Mouse (Mus musculus): ENCODE data around the gene Preb.
A peak's percentile ranks its signal among the peaks of the same experiment; 100 is the strongest.

Gene Preb

GRCm38 (mm10) chr5:30921256-30922033 is 38.7 kb downstream of the Preb start, which contains the start of gene Khk:
Gene Khk (plus strand): TSS chr5:30921431.
- peak; percentile 95 for DNase-seq (ENCODE audit: low spot score)

- DNase-seq (ENCODE audit: low spot score): no peak
Observed at GRCm38 (mm10) chr5:30920621-30921020, 39.5 kb downstream of the Preb start.

- DNase-seq (ENCODE audit: low spot score): no peak
Observed at GRCm38 (mm10) chr5:30919831-30920614, 40.1 kb downstream of the Preb start.

- DNase-seq (ENCODE audit: low spot score): no peak
Observed at GRCm38 (mm10) chr5:30918691-30919090, 41.5 kb downstream of the Preb start.

GRCm38 (mm10) chr5:30917891-30918670 is 42.1 kb downstream of the Preb start:
- no peak for DNase-seq (ENCODE audit: low spot score)

- no peak for DNase-seq (ENCODE audit: low spot score)
Observed at GRCm38 (mm10) chr5:30917348-30917747, 42.8 kb downstream of the Preb start.

- no peak for DNase-seq (ENCODE audit: low spot score)
Observed at GRCm38 (mm10) chr5:30916841-30917240, 43.3 kb downstream of the Preb start.

GRCm38 (mm10) chr5:30915974-30916433 is 44.2 kb downstream of the Preb start:
- DNase-seq (ENCODE audit: low spot score): peak; percentile 64

GRCm38 (mm10) chr5:30915456-30915855 is 44.7 kb downstream of the Preb start:
- DNase-seq (ENCODE audit: low spot score): no peak

GRCm38 (mm10) chr5:30914849-30915248 is 45.3 kb downstream of the Preb start:
- DNase-seq (ENCODE audit: low spot score): no peak

GRCm38 (mm10) chr5:30914101-30914635 is 46.0 kb downstream of the Preb start:
- DNase-seq (ENCODE audit: low spot score): no peak

- DNase-seq (ENCODE audit: low spot score): no peak
Observed at GRCm38 (mm10) chr5:30913060-30913841, 46.9 kb downstream of the Preb start, which contains the start of gene Emilin1. Gene Emilin1 (plus strand): TSS chr5:30913402.

- DNase-seq (ENCODE audit: low spot score): no peak
Observed at GRCm38 (mm10) chr5:30912156-30912555, 48.0 kb downstream of the Preb start.

- DNase-seq (ENCODE audit: low spot score): no peak
Observed at GRCm38 (mm10) chr5:30910481-30910880, 49.7 kb downstream of the Preb start.

- no peak for DNase-seq (ENCODE audit: low spot score)
Observed at GRCm38 (mm10) chr5:30909863-30910262, 50.3 kb downstream of the Preb start.

- no peak for DNase-seq (ENCODE audit: low spot score)
Observed at GRCm38 (mm10) chr5:30909300-30909659, 50.9 kb downstream of the Preb start.

GRCm38 (mm10) chr5:30908426-30909299 is 51.5 kb downstream of the Preb start:
- no peak for DNase-seq (ENCODE audit: low spot score)

- DNase-seq (ENCODE audit: low spot score): peak; percentile 97
Observed at GRCm38 (mm10) chr5:30907413-30908059, 52.6 kb downstream of the Preb start, which contains the start of gene Ost4. Gene Ost4 (minus strand): TSS chr5:30907788.

- DNase-seq (ENCODE audit: low spot score): no peak
Observed at GRCm38 (mm10) chr5:30901860-30902259, 58.3 kb downstream of the Preb start.
